Mouse (Mus musculus): Measurements from ENCODE around the gene Serhl.
A peak's percentile ranks its signal among the peaks of the same experiment; 100 is the strongest.

Serhl gene

GRCm38 (mm10) chr15:83084022-83084640, 5.2 kb upstream of the Serhl start:
- DNase-seq (ENCODE audit: low spot score in 2 of 2): peak; percentile 36 to 38

DNA sequence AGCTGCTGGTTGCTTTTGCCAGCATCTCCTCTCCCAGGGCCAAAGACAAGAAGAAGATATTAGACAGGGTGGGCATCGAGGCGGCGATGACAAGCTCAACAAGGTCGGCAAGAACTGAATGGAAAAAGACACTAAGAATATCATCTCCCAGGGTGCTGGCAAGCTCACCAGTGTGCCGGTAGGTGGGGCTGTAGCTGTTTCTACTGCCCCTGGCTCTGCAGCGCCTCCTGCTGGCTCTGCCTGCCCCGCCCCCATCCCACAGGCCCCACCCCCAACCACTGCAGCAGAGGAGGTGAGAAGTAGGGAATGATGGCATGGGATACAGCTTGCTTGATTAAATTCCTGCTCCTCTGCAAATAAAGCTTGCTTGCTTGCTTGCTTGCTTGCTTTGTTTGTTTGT, 3.4 kb upstream of the Serhl start:
- no peak for DNase-seq (ENCODE audit: low spot score in 2 of 2)

DNA sequence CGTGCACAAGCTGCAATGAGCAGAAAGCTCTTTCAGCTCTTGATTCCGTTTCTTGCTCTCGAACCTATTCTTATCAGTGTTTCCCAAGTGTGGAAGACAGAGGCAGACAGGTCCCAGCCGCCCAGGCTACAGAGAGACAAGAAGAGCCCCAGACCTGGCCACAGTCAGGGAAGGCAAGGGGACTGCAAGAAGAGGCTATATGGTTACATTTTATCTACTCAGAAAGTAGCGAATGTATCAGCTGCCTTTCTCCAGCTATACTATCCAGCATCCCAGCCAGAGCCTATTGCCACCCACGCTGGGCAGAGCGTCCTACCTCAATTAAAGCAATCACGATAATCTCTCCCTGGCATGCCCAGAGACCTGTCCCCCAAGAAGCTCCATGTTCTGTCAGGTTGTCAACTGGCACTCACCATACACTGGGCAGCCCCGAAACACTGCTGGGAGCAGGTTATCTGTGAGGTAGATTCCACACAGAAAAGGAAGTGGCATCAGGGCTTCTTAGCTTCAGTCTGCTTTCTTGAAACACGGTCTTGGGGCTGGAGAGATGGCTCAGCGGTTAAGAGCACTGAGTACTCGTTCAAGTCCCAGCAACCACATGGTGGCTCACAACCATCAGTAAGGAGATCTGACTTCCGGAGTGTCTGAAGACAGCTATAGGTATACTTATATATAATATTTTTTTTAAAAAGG, 2.5 kb upstream of the Serhl start:
- no peak for DNase-seq (ENCODE audit: low spot score in 2 of 2)

- no peak for DNase-seq (ENCODE audit: low spot score in 2 of 2)
Measured at GRCm38 (mm10) chr15:83088495-83089428, 544 bp upstream of the Serhl start.

DNA sequence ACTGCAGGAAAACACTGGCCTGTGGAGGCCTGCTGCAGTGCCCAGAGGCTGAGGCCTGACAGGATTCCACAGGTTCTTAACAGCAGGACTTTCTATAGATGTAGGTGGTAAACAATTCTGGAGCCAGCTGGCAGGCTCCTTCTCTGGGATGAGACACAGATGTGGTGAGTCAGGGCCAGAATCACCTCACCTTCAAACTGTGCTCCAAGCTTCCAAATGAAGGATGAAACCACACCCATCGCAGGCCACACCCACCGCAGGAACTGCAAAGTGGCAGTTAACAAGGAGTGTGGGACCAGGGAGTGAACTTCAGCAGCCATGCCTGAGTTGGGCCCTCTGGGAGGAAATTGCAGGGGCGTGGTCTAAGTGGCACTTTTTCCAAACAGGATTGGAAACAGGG, 1.6 kb downstream of the Serhl start:
- DNase-seq (ENCODE audit: low spot score in 2 of 2): no peak

DNA sequence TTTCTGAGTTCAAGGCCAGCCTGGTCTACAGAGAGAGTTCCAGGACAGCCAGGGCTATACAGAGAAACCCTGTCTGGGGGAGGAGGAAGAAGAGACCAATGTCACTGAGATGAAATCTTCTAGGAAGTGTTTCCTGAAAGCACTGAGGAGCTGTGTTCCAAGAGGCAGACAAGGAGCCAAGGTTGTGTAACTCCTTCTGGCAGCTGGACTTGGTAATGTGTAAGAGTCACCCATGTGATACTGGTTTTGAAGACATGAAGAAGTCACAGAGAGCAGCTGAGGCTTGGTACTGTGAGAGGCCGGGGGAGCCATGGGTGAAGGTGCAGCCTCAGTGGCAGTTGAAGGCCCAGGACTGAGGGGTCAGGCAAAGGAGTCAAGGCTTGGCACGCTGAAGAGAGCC, 4.4 kb downstream of the Serhl start:
- no peak for DNase-seq (ENCODE audit: low spot score in 2 of 2)

DNA sequence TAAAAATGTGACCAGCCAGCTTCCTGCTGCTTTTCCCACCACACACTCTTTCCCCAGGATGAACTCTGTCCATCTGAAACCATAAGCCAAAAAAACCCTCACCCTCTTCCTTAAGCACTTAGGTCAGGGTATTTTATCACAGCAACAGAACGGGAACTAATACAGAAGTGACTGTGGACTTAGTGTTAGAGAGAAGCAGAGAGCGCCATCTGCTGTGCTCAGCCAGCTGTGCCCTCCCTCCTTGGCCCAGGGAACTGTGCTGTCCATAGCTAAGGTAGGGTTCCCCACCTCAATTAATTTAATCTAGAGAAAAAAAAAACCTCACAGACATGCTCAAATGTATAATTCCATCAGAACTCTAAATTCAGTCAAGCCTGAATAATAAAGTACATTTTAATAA, 6.6 kb downstream of the Serhl start:
- DNase-seq (ENCODE audit: low spot score in 2 of 2): no peak

- DNase-seq (ENCODE audit: low spot score in 2 of 2): no peak
Measured at GRCm38 (mm10) chr15:83099533-83100331, 10.4 kb downstream of the Serhl start.

GRCm38 (mm10) chr15:83100332-83100662, 11.0 kb downstream of the Serhl start:
- DNase-seq (ENCODE audit: low spot score in 2 of 2): no peak

DNA sequence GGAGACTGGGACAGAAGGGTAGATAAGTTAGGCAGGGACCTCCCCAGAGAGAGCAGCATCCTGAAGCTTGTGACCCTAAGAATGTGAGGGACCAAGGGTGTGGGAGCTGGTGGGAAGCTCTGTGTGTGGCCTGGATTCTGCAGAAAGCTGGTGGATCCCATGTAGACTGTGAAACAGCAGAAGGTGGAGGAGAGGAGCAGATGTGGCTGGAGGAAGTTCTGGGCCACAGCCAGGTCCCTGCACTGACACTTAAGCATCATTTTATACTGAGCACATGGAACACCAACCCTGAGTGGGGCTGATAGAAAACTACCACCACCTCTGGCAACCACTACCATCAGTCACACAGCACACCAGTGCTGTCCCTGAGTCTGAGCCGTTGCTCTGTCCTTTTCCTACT, 13.8 kb downstream of the Serhl start:
- DNase-seq (ENCODE audit: low spot score in 2 of 2): peak in 1 of 2 experiments; percentile 39

- DNase-seq (ENCODE audit: low spot score in 2 of 2): no peak
Measured at GRCm38 (mm10) chr15:83106426-83106825, 17.1 kb downstream of the Serhl start.

DNA sequence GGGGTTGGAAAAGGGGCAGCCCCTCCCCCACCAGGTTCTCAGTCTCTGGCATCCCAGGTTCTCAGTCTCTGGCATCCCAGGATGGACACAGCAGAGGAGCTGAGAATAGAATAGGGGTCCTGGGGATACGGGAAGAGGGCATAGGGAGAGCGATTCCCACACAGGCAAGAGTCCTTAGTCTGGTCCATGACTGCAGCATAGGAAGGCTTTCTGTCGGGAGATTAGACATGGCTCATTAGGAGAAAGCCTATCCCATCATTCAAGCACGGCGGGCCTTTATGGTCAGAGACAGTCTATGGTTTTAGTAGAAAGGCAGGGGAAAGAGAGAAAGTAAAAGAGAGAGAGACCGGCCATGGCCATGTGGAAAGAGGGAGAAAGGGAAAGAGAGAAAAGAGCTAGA, 18.5 kb downstream of the Serhl start:
- no peak for DNase-seq (ENCODE audit: low spot score in 2 of 2)

DNA sequence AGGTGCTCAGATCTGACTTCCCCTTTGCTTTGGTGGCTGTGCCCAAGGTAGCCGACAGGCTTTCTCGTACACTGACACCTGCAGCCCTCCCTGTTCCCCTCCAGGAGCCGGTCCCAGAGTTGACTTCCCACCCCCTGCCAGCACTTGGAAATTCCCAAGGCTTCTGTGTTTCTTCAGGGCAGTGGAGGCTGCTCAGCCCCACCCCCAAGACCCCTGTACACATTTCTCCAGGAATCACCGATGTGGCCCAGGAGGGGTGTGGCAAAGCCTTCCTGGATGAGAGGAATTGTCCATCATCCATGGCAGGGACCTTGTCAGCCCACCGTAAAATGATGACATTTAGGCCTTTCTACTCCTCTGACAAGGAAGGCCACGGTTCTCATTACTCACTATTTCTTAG, 22.0 kb downstream of the Serhl start:
- no peak for DNase-seq (ENCODE audit: low spot score in 2 of 2)

GRCm38 (mm10) chr15:83111874-83112273, 22.6 kb downstream of the Serhl start:
- DNase-seq (ENCODE audit: low spot score in 2 of 2): no peak

GRCm38 (mm10) chr15:83112898-83113297, 23.6 kb downstream of the Serhl start:
- peak; percentile 44 to 49 for DNase-seq (ENCODE audit: low spot score in 2 of 2)

GRCm38 (mm10) chr15:83114106-83114505, 24.8 kb downstream of the Serhl start:
- DNase-seq (ENCODE audit: low spot score in 2 of 2): no peak

GRCm38 (mm10) chr15:83115071-83115470, 25.8 kb downstream of the Serhl start:
- DNase-seq (ENCODE audit: low spot score in 2 of 2): no peak

- no peak for DNase-seq (ENCODE audit: low spot score in 2 of 2)
Measured at GRCm38 (mm10) chr15:83118360-83118759, 29.1 kb downstream of the Serhl start.

DNA sequence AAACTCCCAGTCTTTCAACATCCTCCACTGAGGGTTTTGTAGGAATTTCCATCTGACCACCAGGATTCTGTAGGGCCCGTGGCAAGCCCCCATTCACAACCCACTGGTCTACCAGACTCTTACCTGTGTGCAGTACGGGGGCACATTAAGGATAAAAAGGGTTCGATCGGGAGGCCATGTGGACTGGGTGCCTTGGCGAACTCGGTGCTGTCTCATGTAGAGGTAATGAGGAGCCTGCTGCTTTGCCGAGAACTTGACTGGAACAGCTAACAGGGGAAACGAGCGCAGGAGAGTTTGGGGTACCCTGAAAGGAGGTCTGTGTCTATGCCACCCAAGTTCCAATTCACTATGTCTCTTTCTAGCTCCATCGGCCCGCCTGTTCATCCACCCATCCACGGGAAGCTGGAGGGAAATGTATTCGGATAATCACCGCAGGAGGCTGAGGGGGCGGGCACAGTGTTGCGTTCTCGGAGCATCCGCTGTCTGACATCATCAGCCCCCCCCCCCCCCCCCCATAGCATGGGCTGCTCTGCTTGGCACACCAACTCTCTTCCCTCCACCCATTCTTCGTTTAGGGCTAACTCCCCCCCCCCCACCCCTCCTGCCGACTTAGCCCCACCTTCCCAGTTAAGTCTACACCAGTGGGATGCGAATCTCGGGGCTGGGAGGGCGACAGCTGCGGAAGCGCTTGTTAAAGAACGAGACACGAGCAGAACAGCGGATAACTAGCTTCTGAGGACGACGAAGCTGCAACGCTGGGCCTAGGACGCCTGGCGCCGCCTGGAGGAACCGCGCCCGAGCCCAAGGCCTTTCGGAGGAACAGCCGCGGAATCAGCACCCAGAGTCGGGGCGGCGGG, 32.6 kb downstream of the Serhl start:
- DNase-seq (ENCODE audit: low spot score in 2 of 2): peak; percentile 60 to 66

GRCm38 (mm10) chr15:83122566-83123145, 33.4 kb downstream of the Serhl start, which contains the start of gene Rrp7a:
Rrp7a (minus strand) TSS chr15:83122801.
- peak; percentile 91 for DNase-seq (ENCODE audit: low spot score in 2 of 2)
